Mouse (Mus musculus): Measurements from ENCODE around the gene Nmral1. TPM values are rescaled to one million over a fixed set of nuclear protein-coding genes. Genes with fewer than 3 reads are reported as not detected.
"Not testable (repeated sequence)": the region's sequence is repeated elsewhere in the genome, so short reads cannot be mapped to it uniquely, and the experiment has no call there.

Nmral1 gene
- polyA plus RNA-seq, 1 experiment from 2014 or later: 52.5 TPM

DNA sequence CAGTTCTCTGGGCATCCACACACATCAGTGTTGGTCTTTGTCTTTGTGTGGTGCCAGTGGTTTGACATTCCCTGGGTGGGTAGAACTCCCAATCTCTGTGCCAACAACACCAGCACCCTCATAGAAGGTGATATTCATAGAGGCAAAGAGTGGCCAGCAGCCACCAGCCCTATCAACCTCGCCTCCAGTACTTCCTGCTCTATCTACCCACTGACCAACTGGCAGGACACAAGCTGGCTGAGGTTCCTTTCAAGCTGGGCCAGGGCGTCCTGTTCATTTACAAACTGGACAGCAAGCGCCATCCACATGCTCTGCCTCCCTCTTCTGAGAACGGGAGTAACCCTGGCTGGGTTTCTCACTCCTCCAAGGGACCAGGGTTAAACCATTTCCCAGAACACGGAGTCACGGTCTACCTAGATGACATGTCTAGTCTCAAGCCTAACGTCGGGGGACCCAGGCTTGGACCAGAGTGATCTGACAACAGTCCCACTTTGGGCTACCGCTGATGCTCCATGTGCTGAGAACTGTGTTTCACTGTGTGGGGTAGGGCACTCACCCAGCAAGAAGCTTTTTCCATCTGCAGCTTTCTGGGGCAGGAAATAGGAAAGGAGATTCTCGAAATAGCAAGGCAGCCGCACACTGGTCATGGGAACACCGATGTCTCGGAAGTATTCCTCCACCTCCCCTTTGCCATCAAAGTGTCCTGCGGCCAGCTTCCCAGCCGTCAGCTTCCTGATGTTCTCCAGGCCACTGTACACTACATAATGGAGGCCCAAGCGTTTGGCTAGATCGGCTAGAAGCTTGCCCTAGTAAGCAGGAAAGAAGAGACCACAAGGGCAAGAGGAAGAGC is 5.1 kb downstream of the Nmral1 start:
- ATAC-seq (ENCODE audit: insufficient number of reproducible peaks, low FRiP score, low TSS enrichment, low read depth): no peak
- Histone ChIP-seq H3K27me3 (no peaks in the 10 kb centered on the region), H3K4me2 (replicated peaks) (no peak overlapping the region), H3K4me1 (peaks cover 3% of the 10 kb centered on the region; the same call in 1 of the 2 replicates), H3K36me3 (peaks cover 47% of the 10 kb centered on the region), H3K9me3 (replicated peaks) (no peaks in the 10 kb centered on the region), H3K27ac (replicated peaks) (no peak overlapping the region), H3K9ac (no peak overlapping the region), H3K4me3 (replicated peaks) (no peak overlapping the region)
- WGBS: 89% methylated on average over 17 of the region's 17 CpGs

DNA sequence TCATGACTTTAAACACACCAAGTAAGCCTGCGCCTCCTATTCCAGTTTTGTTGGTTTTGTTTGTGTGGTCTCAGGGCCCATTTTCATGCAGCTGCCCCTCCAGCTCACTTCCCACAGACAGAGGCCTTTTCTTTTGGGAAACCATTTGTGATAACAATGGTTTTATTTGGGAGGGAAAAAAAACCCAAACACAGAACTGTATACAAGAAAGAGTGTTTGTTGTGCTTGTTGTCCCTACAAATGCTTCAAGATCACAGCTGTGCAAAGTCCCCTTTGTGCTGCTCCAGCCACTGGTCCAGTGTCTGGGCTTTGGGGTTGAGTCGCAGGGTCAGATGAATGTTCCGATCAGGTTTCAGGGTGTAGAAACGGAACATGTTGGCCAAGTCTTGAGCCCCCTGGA is 8.0 kb downstream of the Nmral1 start:
- Histone ChIP-seq H3K4me2 (replicated peaks) (no peak overlapping the region), H3K4me3 (replicated peaks) (no peak overlapping the region), H3K4me1 (no peaks in the 10 kb centered on the region), H3K36me3 (peaks cover 72% of the 10 kb centered on the region), H3K9me3 (replicated peaks) (no peaks in the 10 kb centered on the region), H3K9ac (no peak overlapping the region), H3K27me3 (no peaks in the 10 kb centered on the region), H3K27ac (replicated peaks) (no peak overlapping the region)
- no peak for ATAC-seq (ENCODE audit: insufficient number of reproducible peaks, low FRiP score, low TSS enrichment, low read depth)
- WGBS: 94% methylated on average over 4 of the region's 4 CpGs

GRCm38 (mm10) chr16:4705541-4705940 is 13.6 kb downstream of the Nmral1 start:
- Histone ChIP-seq H3K27me3 (no peaks in the 10 kb centered on the region), H3K36me3 (peaks cover 88% of the 10 kb centered on the region), H3K9ac (no peak overlapping the region), H3K4me3 (replicated peaks) (no peak overlapping the region), H3K4me1 (no peaks in the 10 kb centered on the region), H3K9me3 (replicated peaks) (no peaks in the 10 kb centered on the region), H3K4me2 (replicated peaks) (no peak overlapping the region), H3K27ac (replicated peaks) (no peak overlapping the region)
- no peak for ATAC-seq (ENCODE audit: insufficient number of reproducible peaks, low FRiP score, low TSS enrichment, low read depth)
- 66% methylated on average over 4 of the region's 4 CpGs for WGBS

DNA sequence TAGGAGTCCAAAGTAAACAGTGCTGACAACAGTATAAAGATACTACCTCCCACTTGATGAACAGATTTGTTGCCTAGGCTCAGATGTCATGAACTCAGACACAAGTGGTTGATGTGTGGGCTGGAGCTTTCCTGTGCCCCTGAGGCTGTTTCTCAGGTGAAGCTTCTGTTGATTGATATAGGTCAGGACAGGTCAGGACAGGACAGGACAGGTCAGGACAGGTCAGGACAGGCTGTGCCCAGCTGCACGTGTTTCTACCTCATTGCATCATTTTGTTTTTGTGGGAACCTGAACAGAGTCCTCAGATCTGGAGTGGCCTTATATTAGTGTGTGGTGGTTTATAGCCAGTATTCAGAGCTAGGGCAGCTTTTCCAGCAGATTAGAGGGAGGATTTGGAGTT is 16.5 kb downstream of the Nmral1 start:
- ATAC-seq (ENCODE audit: insufficient number of reproducible peaks, low FRiP score, low TSS enrichment, low read depth): no peak
- H3K27me3 ChIP-seq: no peaks in the 10 kb centered on the region
- 29% methylated on average over 1 of the region's 1 CpGs for WGBS
- no peaks in the 10 kb centered on the region for H3K9me3 ChIP-seq (replicated peaks)
- H3K27ac ChIP-seq (replicated peaks): no peak overlapping the region
- H3K4me3 ChIP-seq (replicated peaks): no peak overlapping the region
- no peak overlapping the region for H3K9ac ChIP-seq
- H3K4me1 ChIP-seq: no peaks in the 10 kb centered on the region
- no peak overlapping the region for H3K4me2 ChIP-seq (replicated peaks)
- H3K36me3 ChIP-seq: peaks cover 91% of the 10 kb centered on the region

GRCm38 (mm10) chr16:4701211-4701610 is 17.9 kb downstream of the Nmral1 start:
- Histone ChIP-seq H3K27ac (replicated peaks) (no peak overlapping the region), H3K4me2 (replicated peaks) (no peak overlapping the region), H3K9ac (no peak overlapping the region), H3K4me3 (replicated peaks) (no peak overlapping the region), H3K9me3 (replicated peaks) (no peaks in the 10 kb centered on the region), H3K27me3 (no peaks in the 10 kb centered on the region), H3K4me1 (no peaks in the 10 kb centered on the region), H3K36me3 (peaks cover 91% of the 10 kb centered on the region)
- no peak for ATAC-seq (ENCODE audit: insufficient number of reproducible peaks, low FRiP score, low TSS enrichment, low read depth)
- 90% methylated on average over 3 of the region's 3 CpGs for WGBS

DNA sequence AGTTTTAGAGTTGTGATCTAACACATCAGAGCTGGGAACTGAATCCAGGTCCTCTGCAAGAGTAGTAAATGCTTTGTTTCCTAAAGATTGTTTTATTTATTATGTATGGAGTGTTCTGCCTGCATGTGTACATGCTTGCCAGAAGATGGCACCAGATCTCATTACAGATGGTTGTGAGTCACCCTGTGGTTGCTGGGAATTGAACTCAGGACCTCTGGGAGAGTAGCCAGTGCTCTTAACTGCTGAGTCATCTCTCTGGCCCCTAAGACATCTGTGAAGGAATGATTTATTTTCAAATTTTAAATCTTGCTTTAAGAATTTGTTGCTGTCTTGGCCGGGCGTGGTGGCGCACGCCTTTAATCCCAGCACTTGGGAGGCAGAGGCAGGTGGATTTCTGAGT is 29.8 kb downstream of the Nmral1 start:
- not testable (repeated sequence) for ATAC-seq (ENCODE audit: insufficient number of reproducible peaks, low FRiP score, low TSS enrichment, low read depth); H3K9ac ChIP-seq; H3K27ac ChIP-seq (replicated peaks); H3K4me3 ChIP-seq (replicated peaks); H3K27me3 ChIP-seq; H3K9me3 ChIP-seq (replicated peaks); H3K4me2 ChIP-seq (replicated peaks)
- Histone ChIP-seq H3K4me1 (peaks cover 11% of the 10 kb centered on the region), H3K36me3 (peaks cover 66% of the 10 kb centered on the region)
- 93% methylated on average over 4 of the region's 4 CpGs for WGBS

DNA sequence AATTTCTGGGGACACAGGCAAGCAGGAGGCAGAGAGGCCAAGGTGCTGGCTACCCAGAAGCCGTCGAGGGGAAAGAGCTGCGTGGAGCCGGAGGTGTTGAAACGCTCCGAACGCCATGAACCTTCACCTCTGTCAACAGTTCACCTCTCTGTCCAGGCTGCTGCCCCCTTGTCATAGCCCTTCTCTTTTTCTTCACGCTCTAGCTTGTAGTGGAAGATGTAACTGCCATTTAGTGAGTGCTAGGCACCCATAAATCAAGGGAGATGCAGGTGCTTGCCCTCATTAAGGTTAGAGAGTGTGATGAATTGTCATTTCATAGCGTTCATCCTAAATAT is 34.7 kb downstream of the Nmral1 start:
- H3K27me3 ChIP-seq: no peaks in the 10 kb centered on the region
- no peak for ATAC-seq (ENCODE audit: insufficient number of reproducible peaks, low FRiP score, low TSS enrichment, low read depth)
- peak overlapping the region; percentile 95; the same call in 1 of the 2 replicates for H3K27ac ChIP-seq (replicated peaks)
- no peaks in the 10 kb centered on the region for H3K9me3 ChIP-seq (replicated peaks)
- peak overlapping the region; percentile 99 for H3K4me3 ChIP-seq (replicated peaks)
- peak overlapping the region; percentile 89 for H3K4me2 ChIP-seq (replicated peaks)
- H3K36me3 ChIP-seq: peaks cover 22% of the 10 kb centered on the region
- WGBS: 3% methylated on average over 9 of the region's 9 CpGs
- peak overlapping the region; percentile 96 for H3K9ac ChIP-seq
- peaks cover 19% of the 10 kb centered on the region for H3K4me1 ChIP-seq

GRCm38 (mm10) chr16:4683581-4684456 is 35.3 kb downstream of the Nmral1 start:
- Histone ChIP-seq H3K9me3 (replicated peaks) (no peaks in the 10 kb centered on the region), H3K27ac (replicated peaks) (peak overlapping the region; percentile 95), H3K36me3 (peaks cover 16% of the 10 kb centered on the region), H3K4me2 (replicated peaks) (peak overlapping the region; percentile 89), H3K4me3 (replicated peaks) (peak overlapping the region; percentile 99), H3K27me3 (no peaks in the 10 kb centered on the region), H3K4me1 (peaks cover 23% of the 10 kb centered on the region), H3K9ac (peak overlapping the region; percentile 96)
- peak; percentile 88 for ATAC-seq (ENCODE audit: insufficient number of reproducible peaks, low FRiP score, low TSS enrichment, low read depth)
- WGBS: under 1% methylated on average over 54 of the region's 54 CpGs

GRCm38 (mm10) chr16:4683193-4683580 is 36.0 kb downstream of the Nmral1 start:
- H3K36me3 ChIP-seq: peaks cover 12% of the 10 kb centered on the region
- H3K4me3 ChIP-seq (replicated peaks): peak overlapping the region; percentile 99
- peak overlapping the region; percentile 95 for H3K27ac ChIP-seq (replicated peaks)
- WGBS: 11% methylated on average over 9 of the region's 9 CpGs
- no peaks in the 10 kb centered on the region for H3K27me3 ChIP-seq
- no peaks in the 10 kb centered on the region for H3K9me3 ChIP-seq (replicated peaks)
- peak overlapping the region; percentile 27; the same call in 1 of the 2 replicates for H3K9ac ChIP-seq
- H3K4me1 ChIP-seq: peaks cover 29% of the 10 kb centered on the region
- no peak for ATAC-seq (ENCODE audit: insufficient number of reproducible peaks, low FRiP score, low TSS enrichment, low read depth)
- peak overlapping the region; percentile 89 for H3K4me2 ChIP-seq (replicated peaks)

DNA sequence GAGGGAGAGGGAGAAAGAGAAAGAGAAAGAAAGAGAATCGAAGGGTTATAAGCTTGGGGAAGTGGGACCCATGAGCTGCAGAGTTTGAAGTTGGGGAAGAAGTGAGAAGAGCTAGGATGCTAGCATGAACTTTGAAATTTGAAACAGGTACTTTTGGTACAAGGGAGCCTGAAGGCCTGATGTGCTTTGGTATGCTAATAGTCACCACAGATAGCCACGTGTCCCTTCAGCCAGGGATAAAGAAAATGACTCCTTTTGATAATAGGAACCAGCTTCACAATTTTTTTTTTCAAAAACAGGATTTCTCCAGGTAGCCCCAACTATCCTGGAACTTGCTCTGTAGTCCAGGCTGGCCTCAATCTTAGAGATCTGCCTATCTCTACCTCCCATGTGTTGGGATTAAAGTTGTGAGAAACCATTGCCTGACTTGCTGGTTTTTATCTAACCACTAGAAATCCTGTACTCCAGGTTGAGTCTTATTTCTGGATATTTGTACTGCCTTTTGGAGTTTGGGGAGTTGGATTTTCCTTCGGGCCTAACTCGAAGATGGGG is 36.5 kb downstream of the Nmral1 start:
- ATAC-seq (ENCODE audit: insufficient number of reproducible peaks, low FRiP score, low TSS enrichment, low read depth): no peak
- no peak overlapping the region for H3K9ac ChIP-seq
- H3K27me3 ChIP-seq: no peaks in the 10 kb centered on the region
- H3K4me2 ChIP-seq (replicated peaks): peak overlapping the region; percentile 89
- WGBS: 67% methylated on average over 4 of the region's 4 CpGs
- peak overlapping the region; percentile 95 for H3K27ac ChIP-seq (replicated peaks)
- H3K4me1 ChIP-seq: peaks cover 34% of the 10 kb centered on the region
- peaks cover 7% of the 10 kb centered on the region for H3K36me3 ChIP-seq
- no peaks in the 10 kb centered on the region for H3K9me3 ChIP-seq (replicated peaks)
- peak overlapping the region; percentile 99; the same call in 1 of the 2 replicates for H3K4me3 ChIP-seq (replicated peaks)

DNA sequence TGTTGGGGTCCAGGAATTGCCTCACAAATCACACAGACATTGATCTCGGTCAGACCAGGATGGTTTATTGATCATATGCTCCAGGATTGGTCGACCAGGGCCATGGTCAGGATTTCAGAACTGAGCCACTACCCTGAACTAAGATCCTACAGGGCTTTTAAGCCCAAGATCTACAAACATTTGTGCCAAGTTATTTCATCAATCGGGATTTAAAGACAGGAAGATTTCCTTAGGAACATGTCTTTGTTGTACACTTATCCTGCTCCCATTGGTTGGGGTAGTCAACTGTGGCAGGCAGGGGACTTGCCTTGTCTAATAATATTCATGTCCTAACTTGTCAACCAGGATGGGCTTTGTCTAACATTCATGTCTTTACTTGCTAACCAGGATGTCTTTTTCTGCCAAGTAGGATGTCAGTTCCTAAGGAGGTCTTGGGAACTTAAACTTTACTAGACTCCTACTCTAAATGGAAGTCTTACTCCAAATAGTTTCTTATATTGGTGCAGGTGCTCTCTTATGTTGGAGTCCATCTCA is 38.2 kb downstream of the Nmral1 start:
- H3K27ac ChIP-seq (replicated peaks); H3K27me3 ChIP-seq; H3K4me2 ChIP-seq (replicated peaks); H3K4me3 ChIP-seq (replicated peaks); ATAC-seq (ENCODE audit: insufficient number of reproducible peaks, low FRiP score, low TSS enrichment, low read depth); H3K9me3 ChIP-seq (replicated peaks); H3K9ac ChIP-seq; H3K36me3 ChIP-seq: not testable (repeated sequence)
- WGBS: 74% methylated on average over 3 of the region's 3 CpGs
- peaks cover 35% of the 10 kb centered on the region for H3K4me1 ChIP-seq
